Mouse (Mus musculus): Measurements from ENCODE around the gene Ccdc36. TPM values are rescaled to one million over a fixed set of nuclear protein-coding genes. Genes with fewer than 3 reads are reported as not detected.

Gene Ccdc36
- polyA plus RNA-seq, 1 experiment from 2014 or later = 0.08 TPM

- ATAC-seq (no peak), DNase-seq (no peak)
- H3K4me2 ChIP-seq (ENCODE audit: low read depth, low read length) = no peak overlapping the region
- no peaks in the 10 kb centered on the region for H3K36me3 ChIP-seq (replicated peaks; ENCODE audit: insufficient read depth, low read length)
- 60% methylated on average over 12 of the region's 12 CpGs for WGBS (ENCODE audit: insufficient replicate concordance)
- H3K4me3 ChIP-seq (ENCODE audit: low read depth, low read length) = no peak overlapping the region
- H3K9ac ChIP-seq (replicated peaks) = no peak overlapping the region
- H3K27ac ChIP-seq (ENCODE audit: low read depth) = no peak overlapping the region
- TF ChIP-seq CTCF (IDR thresholded peaks at IDR 0.05; ENCODE audit: low read depth) = no peak
- no peak for TF ChIP-seq EP300 (IDR thresholded peaks at IDR 0.05; ENCODE audit: low read depth)
- peaks cover 20% of the 10 kb centered on the region for H3K4me1 ChIP-seq (ENCODE audit: insufficient read depth)
- no peaks in the 10 kb centered on the region for H3K27me3 ChIP-seq (ENCODE audit: insufficient read depth, low read length)
- no peaks in the 10 kb centered on the region for H3K9me3 ChIP-seq (ENCODE audit: low read length)
Observed at GRCm38 (mm10) chr9:108455747-108456571, 27.7 kb upstream of the Ccdc36 start.

DNA sequence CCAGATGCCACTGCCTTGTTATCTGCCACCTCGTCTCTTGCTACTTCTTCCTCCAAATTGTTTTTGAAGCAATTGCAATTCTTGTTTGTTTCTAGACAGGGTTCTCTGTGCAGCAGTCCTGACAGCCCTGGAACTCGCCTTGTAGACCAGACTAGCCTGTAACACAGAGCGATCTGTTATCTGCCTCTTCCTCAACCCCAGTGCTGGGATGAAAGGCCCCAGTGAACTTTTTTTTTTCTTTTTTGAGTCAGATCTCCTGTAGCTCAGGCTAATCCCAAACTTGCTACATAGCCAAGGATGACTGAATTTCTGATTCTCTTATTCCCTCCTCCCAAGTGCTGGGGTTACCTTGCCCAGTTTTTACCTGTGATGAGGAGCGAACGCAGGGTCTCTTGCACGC is 26.1 kb upstream of the Ccdc36 start:
- H3K4me1 ChIP-seq (ENCODE audit: insufficient read depth) = peaks cover 24% of the 10 kb centered on the region
- TF ChIP-seq EP300 (IDR thresholded peaks at IDR 0.05; ENCODE audit: low read depth) (no peak), CTCF (IDR thresholded peaks at IDR 0.05; ENCODE audit: low read depth) (no peak)

DNA sequence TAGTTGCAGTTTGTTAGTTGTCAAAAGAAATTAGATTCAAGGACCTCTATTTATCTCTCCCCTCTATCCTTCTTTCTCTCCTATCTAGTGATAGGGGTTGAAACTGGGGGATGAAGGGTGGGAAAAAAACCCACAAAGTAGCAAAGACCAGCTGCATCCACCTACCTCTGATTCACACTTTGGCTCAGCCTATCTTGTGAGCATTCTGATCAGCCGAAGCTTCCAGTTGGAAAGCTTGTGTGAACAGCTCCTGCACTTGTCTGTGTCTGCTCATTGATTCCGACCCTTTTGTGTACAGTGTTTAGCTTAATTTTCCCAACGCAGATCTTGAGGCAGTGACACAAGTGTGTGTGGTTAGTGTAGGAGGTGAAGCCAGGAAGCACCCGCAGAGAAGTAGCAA is 25.2 kb upstream of the Ccdc36 start:
- H3K36me3 ChIP-seq (replicated peaks; ENCODE audit: insufficient read depth, low read length) = no peaks in the 10 kb centered on the region
- ATAC-seq (no peak), DNase-seq (no peak)
- H3K27ac ChIP-seq (ENCODE audit: low read depth) = no peak overlapping the region
- H3K4me3 ChIP-seq (ENCODE audit: low read depth, low read length) = no peak overlapping the region
- no peak overlapping the region for H3K9ac ChIP-seq (replicated peaks)
- no peak for TF ChIP-seq EP300 (IDR thresholded peaks at IDR 0.05; ENCODE audit: low read depth)
- TF ChIP-seq CTCF (IDR thresholded peaks at IDR 0.05; ENCODE audit: low read depth) = no peak
- WGBS (ENCODE audit: insufficient replicate concordance) = 74% methylated on average over 4 of the region's 4 CpGs
- H3K4me1 ChIP-seq (ENCODE audit: insufficient read depth) = peaks cover 24% of the 10 kb centered on the region
- no peak overlapping the region for H3K4me2 ChIP-seq (ENCODE audit: low read depth, low read length)
- no peaks in the 10 kb centered on the region for H3K9me3 ChIP-seq (ENCODE audit: low read length)
- no peaks in the 10 kb centered on the region for H3K27me3 ChIP-seq (ENCODE audit: insufficient read depth, low read length)

More for the DNA sequence above, 26.1 kb upstream of the Ccdc36 start:
- 71% methylated on average over 6 of the region's 6 CpGs for WGBS (ENCODE audit: insufficient replicate concordance)
- no peak for DNase-seq
- no peak overlapping the region for H3K4me3 ChIP-seq (ENCODE audit: low read depth, low read length)
- no peaks in the 10 kb centered on the region for H3K9me3 ChIP-seq (ENCODE audit: low read length)
- H3K27me3 ChIP-seq (ENCODE audit: insufficient read depth, low read length) = no peaks in the 10 kb centered on the region
- no peaks in the 10 kb centered on the region for H3K36me3 ChIP-seq (replicated peaks; ENCODE audit: insufficient read depth, low read length)
- no peak overlapping the region for H3K9ac ChIP-seq (replicated peaks)
- no peak overlapping the region for H3K4me2 ChIP-seq (ENCODE audit: low read depth, low read length)
- no peak for ATAC-seq
- H3K27ac ChIP-seq (ENCODE audit: low read depth) = no peak overlapping the region

- 41% methylated on average over 6 of the region's 6 CpGs for whole genome bisulfite sequencing (ENCODE audit: insufficient replicate concordance)
- peak; percentile 27 for ATAC-seq
- no peak for DNase-seq
- H3K4me1 ChIP-seq (ENCODE audit: insufficient read depth) = peaks cover 24% of the 10 kb centered on the region
- H3K4me3 ChIP-seq (ENCODE audit: low read depth, low read length) = peak overlapping the region; percentile 66; the same call in 1 of the 2 replicates
- H3K9ac ChIP-seq (replicated peaks) = no peak overlapping the region
- H3K27me3 ChIP-seq (ENCODE audit: insufficient read depth, low read length) = no peaks in the 10 kb centered on the region
- H3K9me3 ChIP-seq (ENCODE audit: low read length) = no peaks in the 10 kb centered on the region
- no peaks in the 10 kb centered on the region for H3K36me3 ChIP-seq (replicated peaks; ENCODE audit: insufficient read depth, low read length)
- no peak for TF ChIP-seq EP300 (IDR thresholded peaks at IDR 0.05; ENCODE audit: low read depth)
- no peak for TF ChIP-seq CTCF (IDR thresholded peaks at IDR 0.05; ENCODE audit: low read depth)
- no peak overlapping the region for H3K27ac ChIP-seq (ENCODE audit: low read depth)
- H3K4me2 ChIP-seq (ENCODE audit: low read depth, low read length) = peak overlapping the region; percentile 100
Observed at GRCm38 (mm10) chr9:108452911-108453310, 24.6 kb upstream of the Ccdc36 start.

DNA sequence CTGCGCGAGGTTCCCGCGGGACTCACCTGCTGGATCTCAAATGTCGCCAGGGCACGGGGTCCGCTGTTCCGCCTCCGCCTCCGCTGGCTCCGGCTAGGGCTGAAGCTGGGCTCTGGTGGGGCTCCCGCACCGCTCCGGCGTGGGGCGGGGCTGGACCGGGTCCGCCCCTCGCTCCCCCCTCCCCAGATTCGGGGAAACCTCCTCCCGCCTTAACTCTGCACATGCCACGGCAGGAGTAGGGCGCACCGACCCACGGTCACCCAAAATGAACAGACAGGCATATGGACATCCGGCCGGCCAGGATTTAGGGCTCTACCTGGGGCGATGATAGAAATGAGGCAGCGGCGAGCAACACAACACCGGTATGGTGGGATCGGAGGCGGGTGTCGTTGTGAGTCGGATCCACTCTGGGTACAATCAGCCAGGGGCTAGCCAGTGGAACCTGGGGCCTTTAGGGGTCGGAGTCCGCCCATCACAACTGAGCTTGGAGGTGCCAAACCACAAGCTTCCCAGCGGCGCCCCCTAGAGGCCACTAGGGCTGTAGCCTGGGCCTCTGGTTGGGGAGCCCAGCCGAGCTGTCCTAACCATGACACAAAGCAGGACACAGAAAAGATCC is 24.1 kb upstream of the Ccdc36 start:
- WGBS (ENCODE audit: insufficient replicate concordance) = 2% methylated on average over 40 of the region's 40 CpGs
- no peaks in the 10 kb centered on the region for H3K9me3 ChIP-seq (ENCODE audit: low read length)
- H3K9ac ChIP-seq (replicated peaks) = peak overlapping the region; percentile 70
- peak overlapping the region; percentile 100 for H3K4me2 ChIP-seq (ENCODE audit: low read depth, low read length)
- peaks cover 24% of the 10 kb centered on the region for H3K4me1 ChIP-seq (ENCODE audit: insufficient read depth)
- no peaks in the 10 kb centered on the region for H3K36me3 ChIP-seq (replicated peaks; ENCODE audit: insufficient read depth, low read length)
- peak; percentile 94 for TF ChIP-seq CTCF (IDR thresholded peaks at IDR 0.05; ENCODE audit: low read depth)
- no peak for TF ChIP-seq EP300 (IDR thresholded peaks at IDR 0.05; ENCODE audit: low read depth)
- H3K27me3 ChIP-seq (ENCODE audit: insufficient read depth, low read length) = no peaks in the 10 kb centered on the region
- 0 out of 2 replicates have a peak overlapping the region, but pooled peaks have one; percentile 22 for H3K27ac ChIP-seq (ENCODE audit: low read depth)
- peak overlapping the region; percentile 66 for H3K4me3 ChIP-seq (ENCODE audit: low read depth, low read length)
- ATAC-seq (peak; percentile 88), DNase-seq (peak; percentile 93)

- H3K4me1 ChIP-seq (ENCODE audit: insufficient read depth) = peaks cover 24% of the 10 kb centered on the region
Observed at GRCm38 (mm10) chr9:108451519-108452160, 23.4 kb upstream of the Ccdc36 start.

More at GRCm38 (mm10) chr9:108451519-108452160, 23.4 kb upstream of the Ccdc36 start:
- Histone ChIP-seq H3K27me3 (ENCODE audit: insufficient read depth, low read length) (no peaks in the 10 kb centered on the region), H3K4me3 (ENCODE audit: low read depth, low read length) (peak overlapping the region; percentile 66), H3K4me2 (ENCODE audit: low read depth, low read length) (peak overlapping the region; percentile 100), H3K36me3 (replicated peaks; ENCODE audit: insufficient read depth, low read length) (no peaks in the 10 kb centered on the region), H3K9ac (replicated peaks) (peak overlapping the region; percentile 70), H3K9me3 (ENCODE audit: low read length) (no peaks in the 10 kb centered on the region), H3K27ac (ENCODE audit: low read depth) (no peak overlapping the region; the same call in 1 of the 2 replicates)
- DNase-seq = no peak
- no peak for ATAC-seq
- 55% methylated on average over 6 of the region's 6 CpGs for WGBS (ENCODE audit: insufficient replicate concordance)
- TF ChIP-seq EP300 (IDR thresholded peaks at IDR 0.05; ENCODE audit: low read depth) (no peak), CTCF (IDR thresholded peaks at IDR 0.05; ENCODE audit: low read depth) (no peak)

Data from liver, postnatal 0 days (tissue).